Mouse (Mus musculus) gastrocnemius, adult 2 months (tissue): ENCODE results near the gene Nxf2. TPM values are rescaled to one million over a fixed set of nuclear protein-coding genes. Genes with fewer than 3 reads are reported as not detected.
A peak's percentile ranks its signal among the peaks of the same experiment; 100 is the strongest.
"Not testable (repeated sequence)": the region's sequence is repeated elsewhere in the genome, so short reads cannot be mapped to it uniquely, and the experiment has no call there.

ENCODE experiments used
- DNase-seq: peaks from one replicate; pipeline ENCODE4 v3.0.0; 2022
- H3K27ac ChIP-seq: fragments of 200-600 bp; 2 replicates; pipeline ENCODE4 v1.8.1; 2022; ENCODE audit warnings: mild to moderate bottlenecking
- H3K4me3 ChIP-seq: fragments of 200-600 bp; 2 replicates; pipeline ENCODE4 v1.8.1; 2022; ENCODE audit warnings: mild to moderate bottlenecking, moderate library complexity
- CTCF ChIP-seq: fragments of 200-600 bp; IDR thresholded peaks from 2 replicates; pipeline ENCODE4 v1.8.1; 2022; ENCODE audit warnings: antibody characterized with exemption, mild to moderate bottlenecking, moderate library complexity
- intact Hi-C: fragments of 180-260 bp; cut with DNase I; formaldehyde crosslinking; loops from one replicate; pipeline ENCODE4 v1.15.1; 2025
- long read RNA-seq, 2 experiments: library from polyadenylated mRNA; stranded (forward); transcript quantifications; one replicate each; pipeline ENCODE4 v2.0.0; 2021
- total RNA-seq, 2 experiments: library from RNA; stranded (reverse); gene quantifications; 2 replicates each; pipeline ENCODE4 v1.2.3; 2021

Nxf2 gene
- total RNA-seq: not detected
- long read RNA-seq, experiment 1: 0 reads
- long read RNA-seq, experiment 2: 0 reads

- no peak for DNase-seq
- H3K27ac ChIP-seq: no peak within 1 kb of the TSS
- intact Hi-C loops: no loop called here
- peak within 1 kb of the TSS; percentile 54 for H3K4me3 ChIP-seq
- no peak for TF ChIP-seq CTCF
Observed at GRCm38 (mm10) chrX:134964546-134964945, at the start of gene Nxf2. Gene Nxf2 (minus strand): TSS chrX:134964754.

- TF ChIP-seq CTCF: no peak
- Histone ChIP-seq H3K27ac (no peak overlapping the region), H3K4me3 (no peak overlapping the region)
- intact Hi-C loops: no loop called here
- no peak for DNase-seq
Observed at GRCm38 (mm10) chrX:135011381-135011780, 46.8 kb upstream of the Nxf2 start.

- no peak for TF ChIP-seq CTCF
- intact Hi-C loops: loop anchor here (10.0 kb wide), 1 partner anchor 425 kb away; the partner anchor contains the start of genes Btk and Rpl36a
Observed at GRCm38 (mm10) chrX:135009471-135009815, 44.9 kb upstream of the Nxf2 start.

GRCm38 (mm10) chrX:135008720-135009470, 44.3 kb upstream of the Nxf2 start, which contains the start of gene Zmat1:
Gene Zmat1 (minus strand): TSS chrX:135009209.
- intact Hi-C loops: loop anchor here (10.0 kb wide), 1 partner anchor 424 kb away; the partner anchor contains the start of genes Btk and Rpl36a
- peak; percentile 92 for DNase-seq
- peak within 1 kb of the TSS; percentile 81 for H3K4me3 ChIP-seq
- peak within 1 kb of the TSS; percentile 99 for H3K27ac ChIP-seq
- TF ChIP-seq CTCF: no peak

More at GRCm38 (mm10) chrX:135009471-135009815, 44.9 kb upstream of the Nxf2 start:
- Histone ChIP-seq H3K27ac (peak overlapping the region; percentile 99), H3K4me3 (peak overlapping the region; percentile 81)
- no peak for DNase-seq

- intact Hi-C loops: loop anchor here (10.0 kb wide), 1 partner anchor 423 kb away; the partner anchor contains the start of genes Btk and Rpl36a
- no peak for TF ChIP-seq CTCF
- Histone ChIP-seq H3K4me3 (peak overlapping the region; percentile 81), H3K27ac (peak overlapping the region; percentile 99)
- no peak for DNase-seq
Observed at GRCm38 (mm10) chrX:135008021-135008420, 43.5 kb upstream of the Nxf2 start.

- intact Hi-C loops: no loop called here
- peak overlapping the region; percentile 54 for H3K4me3 ChIP-seq
- H3K27ac ChIP-seq: no peak overlapping the region
- no peak for TF ChIP-seq CTCF
- DNase-seq: peak; percentile 54
Observed at GRCm38 (mm10) chrX:134963305-134964094, 1.1 kb downstream of the Nxf2 start.

GRCm38 (mm10) chrX:134930361-134930760, 34.2 kb downstream of the Nxf2 start:
- DNase-seq: peak; percentile 30
- intact Hi-C loops: no loop called here
- peak; percentile 82 for TF ChIP-seq CTCF
- Histone ChIP-seq H3K4me3 (no peak overlapping the region), H3K27ac (no peak overlapping the region)

- DNase-seq: no peak
- no peak for TF ChIP-seq CTCF
- intact Hi-C loops: no loop called here
- Histone ChIP-seq H3K27ac (no peak overlapping the region), H3K4me3 (no peak overlapping the region)
Observed at GRCm38 (mm10) chrX:134929927-134930326, 34.6 kb downstream of the Nxf2 start.

- intact Hi-C loops: no loop called here
Observed at GRCm38 (mm10) chrX:134925058-134925457, 39.5 kb downstream of the Nxf2 start.

GRCm38 (mm10) chrX:134923675-134924424, 40.7 kb downstream of the Nxf2 start:
- no peak for DNase-seq
- TF ChIP-seq CTCF: no peak
- no peak overlapping the region for H3K4me3 ChIP-seq
- intact Hi-C loops: no loop called here
- no peak overlapping the region for H3K27ac ChIP-seq

More at GRCm38 (mm10) chrX:134925058-134925457, 39.5 kb downstream of the Nxf2 start:
- Histone ChIP-seq H3K4me3 (no peak overlapping the region), H3K27ac (no peak overlapping the region)
- no peak for DNase-seq
- peak; percentile 69 for TF ChIP-seq CTCF

- intact Hi-C loops: loop anchor here (10.0 kb wide), 1 partner anchor 314 kb away; the partner anchor contains the start of genes Gla and Hnrnph2
Observed at GRCm38 (mm10) chrX:134919220-134919619, 45.3 kb downstream of the Nxf2 start.

GRCm38 (mm10) chrX:134915745-134916144, 48.8 kb downstream of the Nxf2 start:
- no peak for DNase-seq
- Histone ChIP-seq H3K4me3 (no peak overlapping the region), H3K27ac (no peak overlapping the region)
- intact Hi-C loops: loop anchor here (10.0 kb wide), 1 partner anchor 311 kb away; the partner anchor contains the start of genes Gla and Hnrnph2
- TF ChIP-seq CTCF: no peak

More at GRCm38 (mm10) chrX:134919220-134919619, 45.3 kb downstream of the Nxf2 start:
- Histone ChIP-seq H3K4me3 (no peak overlapping the region), H3K27ac (no peak overlapping the region)
- no peak for DNase-seq
- TF ChIP-seq CTCF: no peak

- not testable (repeated sequence) for H3K27ac ChIP-seq, DNase-seq, H3K4me3 ChIP-seq
- intact Hi-C loops: loop anchor here (10.0 kb wide), 1 partner anchor 311 kb away; the partner anchor contains the start of genes Gla and Hnrnph2
Observed at GRCm38 (mm10) chrX:134915315-134915714, 49.2 kb downstream of the Nxf2 start.
